Mouse (Mus musculus) kidney, adult 2 months (tissue): Measurements from ENCODE around the gene Slc37a3.

Source experiments
- CTCF ChIP-seq: fragments of 200-500 bp; conservative IDR thresholded peaks from 2 replicates; pipeline ENCODE4 v1.5.1; 2011; ENCODE audit warnings: low read depth, mild to moderate bottlenecking, control low read depth, low read length, moderate library complexity, mixed read lengths; ENCODE audit not compliant: insufficient read depth, insufficient read length
- POLR2A ChIP-seq: fragments of 200-500 bp; IDR thresholded peaks from one replicate; pipeline ENCODE4 v1.6.1; 2011; ENCODE audit warnings: low read depth, low read length, control low read depth

DNA sequence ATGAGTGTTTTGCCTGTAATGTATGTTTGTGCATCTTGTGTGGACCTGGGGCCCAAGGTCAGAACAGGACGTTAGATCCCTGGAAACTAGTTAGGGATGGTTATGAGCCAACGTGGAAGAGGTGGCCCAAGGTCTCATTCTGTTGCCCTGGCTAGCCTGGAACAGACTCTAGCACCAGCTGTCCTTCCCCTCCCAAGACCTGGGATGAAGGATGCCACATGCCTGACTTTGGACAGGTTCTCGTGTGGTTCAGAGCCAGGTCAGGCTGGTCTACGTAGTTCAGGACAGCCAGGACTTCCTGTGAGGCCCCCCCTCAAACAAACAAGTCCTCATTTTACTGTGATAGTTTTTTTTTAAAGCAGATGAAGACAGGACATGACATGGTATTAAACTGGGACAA is 18.4 kb upstream of the Slc37a3 start:
- TF ChIP-seq POLR2A (no peak), CTCF (no peak)
